Mouse (Mus musculus) spleen, postnatal 10 days (tissue): Measurements from ENCODE around the gene Igfbp6.

Experiments used
- DNase-seq, 2 experiments: peaks; one replicate each; pipeline ENCODE4 v3.0.0; 2021 to 2022; ENCODE audit warnings: low spot score in 2 of 2

Gene Igfbp6

GRCm38 (mm10) chr15:102108651-102109525 lies 35.3 kb upstream of the Igfbp6 start:
- peak in 1 of 2 experiments; percentile 81 for DNase-seq

GRCm38 (mm10) chr15:102110271-102110670 lies 33.9 kb upstream of the Igfbp6 start:
- no peak for DNase-seq

- DNase-seq: no peak
Measured at GRCm38 (mm10) chr15:102110701-102111494, 33.3 kb upstream of the Igfbp6 start.

- no peak for DNase-seq
Measured at GRCm38 (mm10) chr15:102111495-102111829, 32.7 kb upstream of the Igfbp6 start.

- no peak for DNase-seq
Measured at GRCm38 (mm10) chr15:102112181-102112580, 32.0 kb upstream of the Igfbp6 start.

GRCm38 (mm10) chr15:102112827-102113226 lies 31.3 kb upstream of the Igfbp6 start:
- DNase-seq: no peak

GRCm38 (mm10) chr15:102113674-102114073 lies 30.5 kb upstream of the Igfbp6 start:
- DNase-seq: no peak

- DNase-seq: no peak
Measured at GRCm38 (mm10) chr15:102114651-102115260, 29.4 kb upstream of the Igfbp6 start.

- DNase-seq: peak in 1 of 2 experiments; percentile 36
Measured at GRCm38 (mm10) chr15:102115731-102116231, 28.4 kb upstream of the Igfbp6 start.

GRCm38 (mm10) chr15:102116753-102117415 lies 27.3 kb upstream of the Igfbp6 start:
- DNase-seq: no peak

GRCm38 (mm10) chr15:102117461-102118443 lies 26.4 kb upstream of the Igfbp6 start:
- no peak for DNase-seq

GRCm38 (mm10) chr15:102118591-102118990 lies 25.6 kb upstream of the Igfbp6 start:
- no peak for DNase-seq

GRCm38 (mm10) chr15:102119121-102119830 lies 24.9 kb upstream of the Igfbp6 start:
- DNase-seq: no peak

GRCm38 (mm10) chr15:102119831-102120170 lies 24.4 kb upstream of the Igfbp6 start:
- no peak for DNase-seq

- DNase-seq: no peak
Measured at GRCm38 (mm10) chr15:102120530-102120929, 23.6 kb upstream of the Igfbp6 start.

GRCm38 (mm10) chr15:102126303-102126702 lies 17.9 kb upstream of the Igfbp6 start:
- no peak for DNase-seq

- no peak for DNase-seq
Measured at GRCm38 (mm10) chr15:102133314-102133713, 10.8 kb upstream of the Igfbp6 start.

GRCm38 (mm10) chr15:102134709-102135108 lies 9.5 kb upstream of the Igfbp6 start:
- no peak for DNase-seq

GRCm38 (mm10) chr15:102135522-102136128 lies 8.5 kb upstream of the Igfbp6 start:
- no peak for DNase-seq
